Mouse (Mus musculus): ENCODE data around the gene Rplp2.
"Not testable (repeated sequence)": the region's sequence is repeated elsewhere in the genome, so short reads cannot be mapped to it uniquely, and the experiment has no call there.

The Rplp2 gene

DNA sequence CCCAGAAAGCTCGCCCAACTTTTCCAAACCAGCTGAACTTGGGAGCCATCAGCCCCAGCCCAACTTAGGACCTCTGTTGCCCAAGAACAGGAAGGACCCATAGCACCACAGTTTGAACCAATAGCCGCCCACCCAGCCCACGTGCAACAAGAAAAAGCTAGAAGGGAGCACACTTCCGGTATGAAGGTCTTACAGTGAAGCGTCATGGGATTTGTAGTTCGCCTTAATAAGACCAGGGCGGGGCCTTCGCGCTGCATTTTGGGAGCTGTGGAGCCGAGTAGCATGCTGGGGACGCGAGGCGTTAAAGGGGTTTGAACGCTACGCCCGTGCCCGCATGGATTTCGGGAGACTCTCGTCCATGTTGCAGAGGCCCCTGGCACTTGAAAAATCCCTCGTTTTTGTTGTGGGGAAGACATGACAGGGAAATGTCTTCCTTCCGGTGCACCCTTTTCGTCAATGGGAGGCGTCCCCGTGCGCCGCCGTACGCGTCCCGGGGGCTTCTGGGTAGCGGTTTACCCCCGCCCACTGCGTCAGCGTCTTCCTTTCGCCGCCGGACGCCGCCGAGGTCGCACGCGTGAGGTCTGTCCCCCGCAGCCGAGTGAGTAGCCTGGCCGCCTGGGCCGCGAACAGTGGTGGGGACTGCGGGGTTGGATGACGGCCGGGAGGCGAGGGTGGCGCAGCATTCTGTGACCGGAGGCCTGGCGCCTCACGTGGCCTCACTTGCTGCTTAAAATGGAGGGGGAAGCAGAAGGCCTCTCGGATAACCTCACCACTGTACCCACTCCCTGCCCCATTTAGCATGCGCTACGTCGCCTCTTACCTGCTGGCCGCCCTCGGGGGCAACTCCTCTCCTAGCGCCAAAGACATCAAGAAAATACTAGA, at the start of gene Rplp2:
TSS of gene Rplp2 (plus strand) at position 261 of the 882 bp plus-strand sequence.
- peak; percentile 91 for DNase-seq

DNA sequence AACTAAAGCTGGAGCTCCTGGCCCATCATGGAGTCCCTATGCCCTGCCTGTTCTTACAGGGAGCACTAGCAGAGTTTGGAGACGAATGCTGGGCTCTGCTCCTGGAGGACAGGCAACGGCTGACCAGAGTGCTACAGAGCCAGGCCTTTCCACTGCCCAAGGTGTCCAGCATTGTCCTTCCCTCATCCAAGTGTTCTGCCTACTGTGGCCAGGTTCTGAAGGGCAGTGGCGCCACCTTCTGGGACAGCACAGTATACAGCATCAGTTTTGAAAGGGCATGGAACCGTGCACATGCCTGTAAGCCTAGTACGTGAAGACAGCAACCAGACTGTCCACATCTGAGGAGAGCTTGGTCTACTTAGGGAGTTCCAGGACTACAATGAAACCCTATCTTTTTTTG, 43.9 kb upstream of the Rplp2 start:
- DNase-seq: peak; percentile 52

GRCm38 (mm10) chr7:141405466-141405865, 41.7 kb upstream of the Rplp2 start:
- DNase-seq: no peak

- DNase-seq: not testable (repeated sequence)
Observed at GRCm38 (mm10) chr7:141407670-141408069, 39.5 kb upstream of the Rplp2 start.

DNA sequence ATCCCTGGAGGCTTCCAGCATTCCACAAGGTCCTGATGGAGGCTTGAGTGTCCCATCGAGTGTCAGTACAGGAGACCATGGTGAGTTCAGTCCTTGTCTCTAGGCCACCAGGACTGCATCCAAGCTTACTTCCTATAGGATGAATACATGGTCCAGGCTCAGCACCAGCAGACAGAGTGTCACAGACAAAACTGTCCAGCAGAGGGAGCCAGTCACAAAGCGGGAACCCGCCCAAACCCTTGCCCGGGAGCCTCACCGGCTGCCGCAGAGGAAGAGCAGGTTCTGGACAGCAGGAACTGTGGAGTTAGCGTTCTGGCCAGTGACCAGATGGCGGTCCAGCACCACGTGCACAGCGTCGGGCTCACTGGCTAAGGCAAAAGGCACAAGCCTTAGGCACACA, 38.3 kb upstream of the Rplp2 start:
- peak; percentile 88 for DNase-seq

GRCm38 (mm10) chr7:141410631-141411030, 36.5 kb upstream of the Rplp2 start:
- no peak for DNase-seq

GRCm38 (mm10) chr7:141411667-141412066, 35.5 kb upstream of the Rplp2 start:
- DNase-seq: no peak

GRCm38 (mm10) chr7:141413331-141413730, 33.8 kb upstream of the Rplp2 start:
- no peak for DNase-seq

DNA sequence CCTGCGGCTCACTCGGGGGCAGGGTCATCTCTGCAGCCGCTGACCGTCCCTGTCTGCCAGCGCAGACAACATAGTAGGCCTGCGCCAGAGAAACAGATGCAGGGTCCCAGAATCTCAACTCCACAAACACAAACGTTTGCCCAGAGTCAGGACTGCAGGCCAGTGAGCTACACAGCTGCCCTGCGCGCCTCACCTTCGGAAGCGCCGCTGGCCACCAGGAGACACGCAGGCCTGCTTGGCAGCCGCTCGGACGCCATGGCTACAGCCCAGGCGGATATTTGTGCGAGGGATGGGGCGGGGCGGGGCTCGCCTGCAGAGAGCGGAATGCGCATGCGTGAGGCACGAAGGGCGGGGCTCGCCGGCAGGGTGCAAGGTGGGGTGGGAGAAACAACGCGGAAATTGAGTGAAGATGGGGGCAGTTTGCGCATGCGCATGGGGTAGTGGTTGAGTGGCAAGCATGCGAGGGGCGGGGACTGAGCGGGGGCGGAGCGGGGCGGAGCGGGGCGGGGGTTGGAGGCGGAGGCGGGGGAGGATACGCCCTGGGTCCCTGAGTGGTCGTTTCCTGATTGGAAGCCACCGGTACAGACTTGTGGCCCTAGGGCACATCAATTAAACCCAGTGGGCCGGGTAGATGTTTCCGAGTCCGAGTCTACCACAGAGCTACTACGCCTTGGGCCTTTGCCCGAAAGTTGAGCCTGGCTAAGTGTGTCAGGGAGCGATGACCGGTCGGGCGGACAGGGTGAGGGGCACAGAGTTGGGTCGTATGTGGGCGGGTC, 33.2 kb upstream of the Rplp2 start, which contains the start of gene Gatd1:
TSS of gene Gatd1 (minus strand) at position 328 of the 776 bp plus-strand sequence.
- DNase-seq: peak; percentile 100

DNA sequence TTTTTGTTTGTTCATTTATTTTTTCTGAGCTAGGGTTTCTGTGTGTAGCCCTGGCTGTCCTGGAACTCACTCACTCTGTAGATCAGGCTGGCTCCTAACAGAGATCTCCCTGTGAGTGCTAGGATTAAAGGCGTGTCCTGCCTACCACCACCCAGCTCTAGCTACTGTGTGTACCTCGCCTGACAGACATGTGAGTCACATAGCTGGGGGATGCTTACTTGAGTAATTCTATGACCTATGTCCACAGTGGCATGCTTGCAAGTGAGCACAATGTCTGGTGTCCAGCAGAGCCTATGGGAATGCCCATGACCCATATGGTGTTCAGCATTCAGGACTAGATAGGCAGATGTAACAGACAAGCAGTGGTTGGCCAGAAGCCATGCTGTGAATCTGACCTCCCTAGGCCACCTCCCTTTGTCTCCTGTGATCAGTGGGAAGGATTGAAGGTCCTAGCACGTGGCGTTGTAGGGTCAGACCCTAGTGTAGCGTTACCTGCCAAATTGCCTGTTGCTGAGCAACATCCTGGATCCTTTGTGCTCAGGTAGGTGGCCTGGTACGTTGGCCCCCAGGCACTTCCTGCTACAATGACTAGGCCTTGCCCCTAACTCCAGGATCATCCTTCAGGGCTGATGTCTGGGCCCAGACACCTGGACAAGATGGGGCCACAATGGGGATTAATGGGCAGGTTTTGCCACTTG, 30.9 kb upstream of the Rplp2 start:
- DNase-seq: no peak

- DNase-seq: no peak
Observed at GRCm38 (mm10) chr7:141417731-141418681, 29.2 kb upstream of the Rplp2 start.

GRCm38 (mm10) chr7:141418970-141419369, 28.2 kb upstream of the Rplp2 start:
- peak; percentile 73 for DNase-seq

- no peak for DNase-seq
Observed at GRCm38 (mm10) chr7:141420030-141420702, 27.0 kb upstream of the Rplp2 start.

GRCm38 (mm10) chr7:141423811-141424210, 23.4 kb upstream of the Rplp2 start:
- no peak for DNase-seq

DNA sequence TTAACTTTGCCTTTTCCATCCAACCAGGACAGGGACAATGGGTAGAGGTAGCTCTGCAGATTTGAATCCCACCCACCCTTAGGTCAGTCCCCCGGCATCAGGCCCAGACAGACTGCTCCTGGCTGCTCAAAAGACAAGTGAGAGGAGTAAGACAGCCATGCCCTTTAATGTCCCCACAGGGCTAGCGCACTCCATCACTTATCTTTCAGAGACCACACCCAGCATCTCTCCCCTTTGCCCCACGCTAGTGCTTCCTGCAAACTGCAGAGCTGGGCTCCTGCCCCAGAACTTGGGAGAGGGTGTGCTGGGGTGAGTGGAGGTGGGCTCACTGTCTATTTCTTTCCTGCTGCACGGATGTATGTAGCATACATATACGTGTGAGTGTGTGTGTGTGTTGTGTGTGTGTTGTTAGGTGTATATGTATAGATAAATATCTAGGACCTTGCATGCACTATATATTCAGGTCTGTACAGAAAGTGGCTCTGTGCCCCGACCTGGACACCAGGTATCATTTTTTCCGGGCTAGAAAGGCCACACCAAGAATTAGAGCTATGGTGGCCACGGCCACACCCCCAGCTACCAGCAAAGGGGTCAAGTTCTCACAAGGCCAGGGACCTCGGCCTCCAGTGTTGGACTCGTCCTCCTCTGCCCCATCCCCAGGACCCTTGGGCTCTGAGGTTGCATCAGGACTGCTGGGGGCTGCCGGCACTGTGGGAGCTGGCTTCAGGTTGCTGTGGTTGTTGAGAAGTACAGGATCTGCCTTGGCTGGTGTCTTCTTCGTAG, 20.0 kb upstream of the Rplp2 start:
- DNase-seq: no peak

DNA sequence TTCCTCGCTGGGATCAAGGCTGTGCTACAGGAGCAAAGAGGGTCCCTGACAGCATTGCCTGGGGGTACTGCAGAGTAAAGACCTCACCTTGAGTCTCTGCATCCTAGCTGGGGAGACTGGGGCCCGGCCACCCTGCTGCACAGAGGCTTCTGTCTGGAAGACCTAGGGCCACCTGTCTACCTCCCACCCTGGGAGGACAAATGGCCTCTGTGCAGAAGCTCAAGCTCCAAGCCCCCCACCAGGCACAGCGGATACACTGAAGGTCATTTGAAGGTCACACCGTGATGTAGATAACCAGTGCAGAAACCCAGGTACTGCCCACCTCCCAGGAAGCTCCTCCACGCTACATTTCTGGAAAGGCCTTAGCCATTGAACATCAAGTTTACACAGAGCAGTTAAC, 18.5 kb upstream of the Rplp2 start:
- DNase-seq: no peak

GRCm38 (mm10) chr7:141429310-141429709, 17.9 kb upstream of the Rplp2 start, which contains the start of gene Cend1:
Gene Cend1, minus strand, starts transcription at chr7:141429491.
- DNase-seq: peak; percentile 84

GRCm38 (mm10) chr7:141429840-141430584, 17.2 kb upstream of the Rplp2 start:
- no peak for DNase-seq

GRCm38 (mm10) chr7:141430585-141431240, 16.5 kb upstream of the Rplp2 start:
- DNase-seq: no peak

Measured in right cerebral cortex, postnatal 14 days (tissue).